17 mouse cellular contexts compared by ENCODE assay signal in the genomic region with DNA sequence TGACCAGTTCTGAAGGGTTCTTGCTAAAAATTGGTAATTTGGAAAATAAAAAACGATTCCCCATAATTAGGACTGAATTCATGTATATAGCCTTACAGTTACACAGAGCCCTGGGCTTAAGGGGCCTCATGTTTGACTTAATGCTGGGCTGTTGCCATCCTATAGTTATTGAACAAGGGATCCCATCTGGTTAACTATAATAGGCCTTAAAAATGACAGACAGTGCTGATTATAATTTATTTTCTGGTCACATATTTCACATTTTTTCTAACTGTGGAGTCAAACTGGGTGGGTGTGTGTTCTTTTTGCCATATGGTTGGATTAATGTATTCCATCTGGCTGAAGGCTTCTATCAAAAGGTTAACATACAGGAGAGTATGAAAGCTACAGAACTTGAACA.
"Had no signal": no experiment of that assay in that cellular context is flagged by ENCODE, and none has a peak within 500 bp of the region (broad histone marks: within the 10 kb centered on the region; RNA-seq: fewer than 3 reads in every experiment).

No protein-coding gene starts in this region.

- ATAC-seq: liver, embryonic 12.5 days; midbrain, embryonic 16.5 days had no signal

- H3K4me3 ChIP-seq: limb, embryonic 15.5 days; liver, embryonic 12.5 days; midbrain, embryonic 10.5 days; neural tube, embryonic 13.5 days; stomach, embryonic 15.5 days had no signal

- H3K4me1 ChIP-seq: limb, embryonic 15.5 days; liver, embryonic 12.5 days; midbrain, embryonic 10.5 days; neural tube, embryonic 13.5 days; stomach, embryonic 15.5 days had no signal

- H3K27ac ChIP-seq: limb, embryonic 15.5 days; liver, embryonic 12.5 days; midbrain, embryonic 10.5 days; neural tube, embryonic 13.5 days; stomach, embryonic 15.5 days had no signal

- DNase-seq: kidney, adult 8-10 months; kidney, postnatal 36 days; left cerebral cortex, postnatal 4 days; lung, embryonic 14.5 days; lung, postnatal 10 days; lung, postnatal 4 days; retina, postnatal 1 day; right cerebral cortex, postnatal 4 days; spleen, adult 18-20 months; thymus, adult 2 months; thymus, postnatal 25 days had no signal

- H3K9ac ChIP-seq: limb, embryonic 15.5 days; liver, embryonic 12.5 days; lung, embryonic 14.5 days; neural tube, embryonic 13.5 days; stomach, embryonic 15.5 days had no signal

- H3K27me3 ChIP-seq: limb, embryonic 15.5 days; liver, embryonic 12.5 days; neural tube, embryonic 13.5 days; stomach, embryonic 15.5 days had no signal

- H3K4me2 ChIP-seq: limb, embryonic 15.5 days; liver, embryonic 12.5 days; lung, embryonic 14.5 days; neural tube, embryonic 13.5 days; stomach, embryonic 15.5 days had no signal

- H3K9me3 ChIP-seq: limb, embryonic 15.5 days; liver, embryonic 12.5 days; midbrain, embryonic 10.5 days; neural tube, embryonic 13.5 days; stomach, embryonic 15.5 days had no signal

- H3K36me3 ChIP-seq: limb, embryonic 15.5 days; liver, embryonic 12.5 days; midbrain, embryonic 10.5 days; neural tube, embryonic 13.5 days; stomach, embryonic 15.5 days had no signal
